Mouse (Mus musculus) ES-E14 (cell line): ENCODE results near the gene Mettl26.

Experiments used
- HCFC1 ChIP-seq: IDR thresholded peaks from 2 replicates; pipeline ENCODE4 v1.6.1; 2012; ENCODE audit warnings: low read length, inconsistent platforms, borderline replicate concordance; ENCODE audit not compliant: insufficient read depth
- MAFK ChIP-seq: IDR thresholded peaks from 2 replicates; pipeline ENCODE4 v1.6.1; 2014; ENCODE audit warnings: mild to moderate bottlenecking, low read depth, low read length, inconsistent platforms; ENCODE audit not compliant: insufficient read depth
- ZC3H11A ChIP-seq: IDR thresholded peaks from 2 replicates; pipeline ENCODE4 v1.6.1; 2012; ENCODE audit warnings: low read depth, mild to moderate bottlenecking, inconsistent platforms, low read length, borderline replicate concordance
- ZNF384 ChIP-seq: IDR thresholded peaks from 2 replicates; pipeline ENCODE4 v1.6.1; 2012; ENCODE audit warnings: low read depth, low read length, inconsistent platforms

GRCm38 (mm10) chr17:25829558-25830017 lies 45.3 kb upstream of the Mettl26 start:
- TF ChIP-seq HCFC1 (no peak), ZC3H11A (no peak), ZNF384 (no peak), MAFK (no peak)
